Mouse (Mus musculus): Measurements from ENCODE around the gene Pdzd2. TPM values are rescaled to one million over a fixed set of nuclear protein-coding genes. Genes with fewer than 3 reads are reported as not detected.

Gene Pdzd2
- total RNA-seq, 2 experiments from 2014 or later, result 15.5 to 20.4 TPM

- no peak for DNase-seq (ENCODE audit: low spot score in 2 of 2)
These were observed 65.7 kb downstream of the Pdzd2 start for GRCm38 (mm10) chr15:12674026-12674425.

GRCm38 (mm10) chr15:12667760-12668520 lies 71.8 kb downstream of the Pdzd2 start:
- no peak for DNase-seq (ENCODE audit: low spot score in 2 of 2)

DNA sequence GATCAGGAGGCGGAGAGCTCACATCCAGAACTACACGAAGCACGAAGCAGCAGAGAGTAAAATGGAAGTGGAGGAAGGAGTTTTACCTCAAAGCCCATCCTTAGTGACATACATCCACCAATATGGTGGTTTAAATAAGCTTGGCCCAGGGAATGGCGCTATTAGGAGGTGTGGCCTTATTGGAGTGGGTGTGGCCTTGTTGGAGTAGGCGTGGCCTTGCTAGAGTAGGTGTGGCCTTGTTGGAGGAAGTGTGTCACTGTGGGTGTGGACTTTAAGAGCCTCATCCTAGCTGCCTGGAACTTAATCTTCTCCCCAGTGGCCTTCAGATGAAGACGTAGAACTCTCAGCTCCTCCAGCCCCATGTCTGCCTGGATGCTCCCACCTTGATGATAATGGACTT lies 73.8 kb downstream of the Pdzd2 start:
- DNase-seq (ENCODE audit: low spot score in 2 of 2), result no peak

DNA sequence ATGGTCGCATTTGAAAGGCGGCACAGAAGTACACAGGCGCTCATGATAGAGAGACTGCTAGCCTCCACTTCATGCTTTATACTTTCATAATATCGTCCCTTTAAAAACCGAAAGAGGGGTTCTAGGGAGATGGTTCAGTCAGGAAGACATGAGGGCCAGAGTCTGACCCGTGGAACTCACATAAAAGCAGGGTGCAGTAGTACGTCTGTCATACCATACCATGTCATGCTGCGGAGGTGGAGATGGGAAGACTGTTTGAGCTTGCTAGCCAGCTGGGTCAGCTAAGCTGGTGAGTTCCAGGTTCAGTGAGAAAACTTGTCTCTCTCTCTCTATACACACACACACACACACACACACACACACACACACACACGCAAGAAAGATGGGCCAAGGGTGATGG lies 76.4 kb downstream of the Pdzd2 start:
- DNase-seq (ENCODE audit: low spot score in 2 of 2), result no peak

GRCm38 (mm10) chr15:12660320-12660719 lies 79.4 kb downstream of the Pdzd2 start:
- no peak for DNase-seq (ENCODE audit: low spot score in 2 of 2)

DNA sequence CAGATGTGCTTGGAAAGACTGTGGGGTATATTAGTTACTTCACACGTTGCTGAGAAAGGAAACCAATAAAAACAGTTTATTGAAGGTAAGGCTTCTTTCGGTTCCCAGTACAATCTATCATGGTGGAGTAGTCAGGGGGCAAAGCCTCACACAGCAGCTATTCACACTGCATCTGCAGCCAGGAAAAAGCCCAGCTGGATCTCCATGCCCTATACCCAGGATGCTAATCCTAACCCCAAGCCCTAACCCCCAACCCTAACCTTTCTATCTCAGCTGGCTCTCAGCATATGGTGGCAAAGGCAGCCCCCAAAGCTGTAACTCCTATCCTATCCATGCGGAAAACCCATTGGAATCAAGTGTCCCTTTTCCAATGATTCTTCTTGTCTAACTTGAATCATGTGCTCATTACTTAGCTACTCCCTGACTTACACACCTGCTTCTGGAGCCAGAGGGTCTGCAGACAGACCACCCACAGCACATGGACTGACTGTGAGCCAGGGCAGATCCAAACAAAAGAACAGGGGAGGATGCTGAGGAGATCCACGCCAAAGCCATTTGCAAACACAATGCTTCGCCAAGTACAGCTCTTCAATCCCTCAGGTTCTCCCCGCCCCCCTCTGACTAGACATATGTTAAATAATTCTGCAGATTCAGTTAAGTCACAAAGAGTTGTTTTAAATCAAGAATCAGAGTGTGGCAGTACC lies 83.6 kb downstream of the Pdzd2 start:
- no peak for DNase-seq (ENCODE audit: low spot score in 2 of 2)

DNA sequence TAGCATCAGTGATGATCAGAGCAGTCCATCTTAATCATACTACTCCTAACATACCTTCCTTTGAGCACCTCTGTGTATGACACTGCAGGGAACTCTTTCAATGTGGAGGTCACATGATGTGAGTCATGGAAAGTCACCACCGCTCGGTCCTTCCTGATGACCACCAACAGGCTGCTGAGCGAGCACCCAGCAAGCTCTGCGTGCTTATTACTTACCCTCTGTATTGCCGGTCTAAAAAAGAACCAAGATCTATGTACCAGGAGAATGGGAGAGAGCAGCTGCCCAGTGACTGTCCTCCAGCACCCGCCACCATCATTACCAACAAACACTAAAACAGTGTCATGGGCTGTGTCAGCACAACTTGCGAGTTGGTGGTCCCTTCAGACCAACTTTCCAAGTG lies 84.4 kb downstream of the Pdzd2 start:
- no peak for DNase-seq (ENCODE audit: low spot score in 2 of 2)

DNA sequence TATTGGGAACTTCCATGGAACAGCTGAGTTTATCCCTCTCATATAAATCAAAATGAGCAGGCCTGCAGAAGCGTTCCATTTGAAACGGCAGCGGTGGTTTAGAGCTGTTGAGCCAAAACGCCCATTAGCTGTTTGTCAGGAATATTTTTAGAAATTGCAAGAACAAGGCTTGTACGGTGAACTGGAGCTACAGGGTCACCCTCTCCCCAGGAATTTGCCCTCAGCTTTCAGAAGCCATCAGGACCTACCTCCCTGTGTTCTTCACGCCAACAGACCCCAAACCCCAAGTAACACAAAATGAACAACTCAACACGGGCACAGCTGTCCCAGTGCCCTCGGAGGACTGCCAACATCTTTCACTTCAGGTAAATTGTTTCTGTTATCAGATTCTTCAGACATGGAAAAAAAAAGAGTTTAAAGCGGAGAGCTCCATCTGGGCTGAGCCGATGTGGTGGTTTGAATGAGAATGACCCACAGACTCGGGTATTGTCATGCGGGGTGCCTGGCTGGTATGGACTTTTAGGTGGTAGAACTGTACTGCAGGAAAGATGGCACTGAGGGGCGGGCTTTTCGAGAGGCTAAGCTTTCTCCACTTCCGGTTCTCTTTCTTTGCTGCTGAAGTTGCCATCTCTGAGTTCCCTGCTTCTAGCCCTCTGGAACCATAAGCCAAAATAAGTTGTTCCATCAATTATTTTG lies 87.2 kb downstream of the Pdzd2 start:
- DNase-seq (ENCODE audit: low spot score in 2 of 2), result no peak

- no peak for DNase-seq (ENCODE audit: low spot score in 2 of 2)
These were observed 89.5 kb downstream of the Pdzd2 start for GRCm38 (mm10) chr15:12650236-12650635.

DNA sequence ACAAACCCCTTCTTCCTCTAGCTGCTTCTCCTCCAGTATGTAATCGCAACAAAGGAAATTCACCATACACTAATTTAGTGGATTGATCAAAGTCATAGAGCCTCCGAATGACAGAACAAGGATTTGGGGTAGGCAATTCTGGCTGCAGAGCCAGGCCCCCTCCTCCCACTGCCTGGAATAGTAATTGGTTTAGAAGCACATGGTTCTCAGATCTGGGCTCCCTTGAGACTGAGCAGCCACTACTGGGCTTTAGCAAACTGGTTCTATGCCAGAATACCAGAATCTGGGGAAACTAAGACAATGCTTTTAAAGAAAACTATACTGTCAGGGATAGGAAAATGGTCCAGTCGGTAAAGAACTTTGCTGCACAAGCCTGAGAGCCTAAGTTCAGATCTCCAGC lies 90.0 kb downstream of the Pdzd2 start:
- DNase-seq (ENCODE audit: low spot score in 2 of 2), result no peak

- DNase-seq (ENCODE audit: low spot score in 2 of 2), result no peak
These were observed 90.6 kb downstream of the Pdzd2 start for GRCm38 (mm10) chr15:12649131-12649530.

- DNase-seq (ENCODE audit: low spot score in 2 of 2), result no peak
These were observed 99.0 kb downstream of the Pdzd2 start for GRCm38 (mm10) chr15:12640755-12641154.

DNA sequence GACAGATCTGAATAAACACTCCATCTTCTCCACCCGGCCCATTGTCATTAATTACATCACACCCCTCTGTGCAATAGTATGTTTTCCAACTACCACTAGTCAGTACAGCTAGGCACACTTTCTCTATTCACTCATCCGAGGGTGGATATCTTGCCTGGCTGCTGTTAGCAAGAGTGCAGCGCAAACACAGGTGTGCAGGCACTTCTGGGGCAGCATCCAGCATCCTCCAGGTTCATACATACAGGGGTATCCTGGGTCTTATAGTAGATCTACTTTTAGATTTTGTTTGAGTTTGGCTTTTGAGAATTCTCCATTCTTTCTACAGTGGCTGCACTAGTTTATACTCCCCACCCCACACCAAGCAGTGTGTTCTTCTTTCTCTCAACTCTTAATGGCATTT lies 99.9 kb downstream of the Pdzd2 start:
- DNase-seq (ENCODE audit: low spot score in 2 of 2), result no peak

DNA sequence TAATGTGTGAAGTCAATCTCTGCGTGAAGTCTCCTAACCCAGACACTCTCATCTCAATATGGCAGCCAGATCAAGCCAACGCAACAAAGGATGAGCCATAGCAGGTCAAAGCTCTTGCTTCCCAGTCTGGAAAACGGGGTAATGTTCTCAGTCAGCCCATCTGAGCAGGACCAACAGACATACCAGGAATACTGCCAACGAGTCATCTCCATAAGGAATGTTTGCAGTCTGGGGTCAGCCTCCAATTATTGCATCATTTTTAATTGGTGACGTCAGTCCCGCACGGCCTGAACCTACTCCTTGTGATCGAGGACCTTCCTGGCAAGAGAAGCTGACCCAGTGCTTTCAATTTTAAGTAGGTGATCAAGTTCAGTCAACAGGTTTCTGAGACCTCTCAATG lies 100.5 kb downstream of the Pdzd2 start:
- no peak for DNase-seq (ENCODE audit: low spot score in 2 of 2)

DNA sequence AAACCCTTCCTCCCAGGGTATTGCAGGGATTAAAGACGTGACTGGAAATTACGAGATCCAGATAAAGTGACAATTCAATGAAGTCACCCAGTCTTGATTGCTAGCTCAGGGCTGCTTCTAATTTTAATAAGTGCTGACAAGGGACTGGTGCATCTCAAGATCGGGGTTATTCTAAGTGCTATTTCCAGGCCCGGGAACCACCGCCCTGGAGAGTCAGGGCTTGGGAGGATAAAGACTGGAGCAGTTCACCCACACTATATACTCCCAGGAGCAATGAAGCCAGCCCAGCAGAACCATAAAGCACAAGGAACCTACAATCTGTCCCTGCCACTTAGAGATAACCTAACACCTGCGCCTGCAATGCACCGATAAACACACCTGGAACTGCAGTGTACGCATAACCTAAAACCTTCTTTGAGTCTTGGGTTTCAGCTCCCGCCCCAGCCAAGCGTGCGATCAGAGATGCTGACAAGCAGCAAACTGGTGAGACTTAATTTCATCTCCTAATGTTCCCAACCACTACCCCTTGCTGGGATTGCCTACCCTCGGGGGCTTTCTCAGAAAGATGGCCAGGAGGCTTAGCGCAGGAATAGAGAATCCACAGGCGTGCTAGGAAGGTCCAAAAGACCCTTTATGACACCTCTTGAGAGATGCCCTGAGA lies 101.2 kb downstream of the Pdzd2 start:
- DNase-seq (ENCODE audit: low spot score in 2 of 2), result no peak

- DNase-seq (ENCODE audit: low spot score in 2 of 2), result no peak
These were observed 102.2 kb downstream of the Pdzd2 start for GRCm38 (mm10) chr15:12637511-12637910.

GRCm38 (mm10) chr15:12636386-12636785 lies 103.3 kb downstream of the Pdzd2 start:
- no peak for DNase-seq (ENCODE audit: low spot score in 2 of 2)

GRCm38 (mm10) chr15:12634921-12635320 lies 104.8 kb downstream of the Pdzd2 start:
- DNase-seq (ENCODE audit: low spot score in 2 of 2), result no peak

- DNase-seq (ENCODE audit: low spot score in 2 of 2), result no peak
These were observed 110.6 kb downstream of the Pdzd2 start for GRCm38 (mm10) chr15:12629164-12629563.

DNA sequence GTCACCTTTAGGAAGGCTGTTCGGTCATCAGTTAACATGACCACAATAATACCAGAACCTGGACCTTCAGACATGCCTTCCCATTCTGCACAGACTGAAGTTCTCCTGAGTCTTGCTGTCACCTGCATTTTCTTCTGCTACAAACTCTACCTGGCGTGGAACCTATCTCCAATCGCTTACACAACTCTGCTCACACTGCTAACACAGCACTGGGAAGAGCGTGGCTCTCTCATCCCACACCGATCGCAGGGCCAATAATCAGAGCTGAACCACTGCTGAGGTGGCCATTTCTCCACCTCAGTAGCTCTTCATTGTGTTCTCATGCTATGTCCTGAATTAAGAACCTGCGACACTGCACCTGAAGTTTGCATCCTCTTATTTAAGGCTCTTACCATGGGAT lies 111.3 kb downstream of the Pdzd2 start:
- no peak for DNase-seq (ENCODE audit: low spot score in 2 of 2)

DNA sequence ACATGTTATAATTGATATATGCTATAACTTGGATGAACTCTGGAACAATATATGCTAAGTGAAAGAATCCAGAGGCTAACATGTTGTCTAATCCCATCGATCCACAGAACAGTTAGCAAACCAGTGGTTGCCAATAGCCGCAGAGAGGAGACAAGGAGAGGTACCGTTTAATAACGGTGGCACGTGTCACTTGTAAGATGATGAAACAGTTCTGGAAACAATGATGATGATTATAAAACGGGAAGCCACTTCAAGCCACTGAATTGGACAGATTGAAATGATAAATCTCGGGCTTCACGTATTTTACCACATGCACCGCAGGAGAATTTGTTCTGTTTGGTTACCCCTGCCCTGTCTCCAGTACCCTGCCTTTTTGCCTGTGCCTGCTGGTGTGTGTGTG lies 112.8 kb downstream of the Pdzd2 start:
- DNase-seq (ENCODE audit: low spot score in 2 of 2), result no peak

- DNase-seq (ENCODE audit: low spot score in 2 of 2), result no peak
These were observed 113.6 kb downstream of the Pdzd2 start for GRCm38 (mm10) chr15:12626166-12626565.

Data from adrenal gland, postnatal 4 days (tissue).